Mouse (Mus musculus): ENCODE measurements around the gene Efhd1. TPM values are rescaled to one million over a fixed set of nuclear protein-coding genes. Genes with fewer than 3 reads are reported as not detected.

The Efhd1 gene
- total RNA-seq, 1 experiment, result 1.8 TPM

DNA sequence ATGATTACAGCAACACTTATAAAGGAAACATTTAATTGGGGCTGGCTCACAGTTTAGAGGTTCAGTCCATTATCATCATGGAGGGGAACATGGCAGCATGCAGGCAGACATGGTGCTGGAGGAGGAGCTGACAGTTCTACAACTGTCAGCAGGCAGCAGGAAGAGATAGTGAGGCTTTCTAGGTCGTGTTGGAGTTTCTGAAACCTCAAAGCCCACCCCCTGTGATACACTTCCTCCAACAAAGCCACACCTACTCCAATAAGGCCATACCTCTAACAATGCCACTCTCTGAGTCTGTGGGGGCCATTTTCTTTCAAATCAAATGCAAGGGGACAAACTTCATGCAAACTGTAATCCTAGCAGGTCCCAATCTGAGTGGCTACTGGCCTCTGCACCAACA is 56.9 kb downstream of the Efhd1 start:
- H3K36me3 ChIP-seq (ENCODE audit: control insufficient read depth, insufficient read depth, low read length, poor library complexity, severe bottlenecking), result no peaks in the 10 kb centered on the region
- no peak overlapping the region for H3K4me3 ChIP-seq (ENCODE audit: insufficient read depth in 1 of 2, low read depth in 1 of 2, low read length in 2 of 2, poor library complexity in 1 of 2, severe bottlenecking in 1 of 2)
- TF ChIP-seq MAFK (IDR thresholded peaks at IDR 0.05; ENCODE audit: insufficient read depth, low read depth, low read length), result no peak
- no peak for TF ChIP-seq ZNF384 (IDR thresholded peaks at IDR 0.05; ENCODE audit: low read depth, low read length)
- no peak for TF ChIP-seq ZC3H11A (IDR thresholded peaks at IDR 0.05; ENCODE audit: borderline replicate concordance, low read depth, low read length)
- TF ChIP-seq HCFC1 (IDR thresholded peaks at IDR 0.05; ENCODE audit: borderline replicate concordance, insufficient read depth, low read length), result no peak
- TF ChIP-seq CHD2 (IDR thresholded peaks at IDR 0.05; ENCODE audit: low read depth, low read length), result no peak
- DNase-seq (ENCODE audit: low read depth, low spot score), result no peak
- H3K9me3 ChIP-seq (ENCODE audit: control insufficient read depth, insufficient read depth, low read depth, low read length), result no peaks in the 10 kb centered on the region
- no peaks in the 10 kb centered on the region for H3K4me1 ChIP-seq (ENCODE audit: control insufficient read depth in 2 of 2, insufficient read depth in 2 of 2, low read length in 2 of 2, poor library complexity in 1 of 2)
- H3K9ac ChIP-seq (ENCODE audit: insufficient read depth, low read depth, low read length, poor library complexity, severe bottlenecking), result no peak overlapping the region
- in situ Hi-C loops (cut with MboI; ENCODE audit: low sequenced_read_pairs in 2 of 2, unreplicated experiment in 2 of 2), result no loop called here
- no peak overlapping the region for H3K27ac ChIP-seq (ENCODE audit: insufficient read depth, low read depth, low read length, poor library complexity, severe bottlenecking)

DNA sequence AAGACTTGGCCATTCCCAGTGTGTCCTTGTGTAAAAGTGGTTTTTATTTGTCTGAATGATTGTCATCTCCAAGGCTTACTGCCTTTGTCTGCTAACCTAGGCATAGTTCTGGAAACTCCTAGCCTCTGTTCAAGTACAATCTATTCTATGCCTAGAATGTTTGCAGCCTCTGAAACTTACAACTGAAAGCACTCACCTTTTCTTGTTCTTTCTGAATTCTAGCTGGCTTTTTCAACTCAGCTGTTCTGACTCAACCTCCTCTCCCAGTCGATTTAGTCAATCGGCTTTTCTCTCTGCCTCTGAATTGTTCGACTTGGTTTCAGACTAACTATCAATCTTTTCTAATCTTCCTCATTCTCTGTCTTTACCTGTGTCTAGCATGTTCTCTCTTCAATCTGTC is 58.6 kb downstream of the Efhd1 start:
- TF ChIP-seq HCFC1 (IDR thresholded peaks at IDR 0.05; ENCODE audit: borderline replicate concordance, insufficient read depth, low read length) (no peak), ZC3H11A (IDR thresholded peaks at IDR 0.05; ENCODE audit: borderline replicate concordance, low read depth, low read length) (no peak), CHD2 (IDR thresholded peaks at IDR 0.05; ENCODE audit: low read depth, low read length) (no peak), ZNF384 (IDR thresholded peaks at IDR 0.05; ENCODE audit: low read depth, low read length) (no peak), MAFK (IDR thresholded peaks at IDR 0.05; ENCODE audit: insufficient read depth, low read depth, low read length) (no peak)
- no peak for DNase-seq (ENCODE audit: low read depth, low spot score)
- no peak overlapping the region for H3K9ac ChIP-seq (ENCODE audit: insufficient read depth, low read depth, low read length, poor library complexity, severe bottlenecking)
- no peaks in the 10 kb centered on the region for H3K4me1 ChIP-seq (ENCODE audit: control insufficient read depth in 2 of 2, insufficient read depth in 2 of 2, low read length in 2 of 2, poor library complexity in 1 of 2)
- H3K27ac ChIP-seq (ENCODE audit: insufficient read depth, low read depth, low read length, poor library complexity, severe bottlenecking), result no peak overlapping the region
- H3K4me3 ChIP-seq (ENCODE audit: insufficient read depth in 1 of 2, low read depth in 1 of 2, low read length in 2 of 2, poor library complexity in 1 of 2, severe bottlenecking in 1 of 2), result no peak overlapping the region
- H3K36me3 ChIP-seq (ENCODE audit: control insufficient read depth, insufficient read depth, low read length, poor library complexity, severe bottlenecking), result no peaks in the 10 kb centered on the region
- in situ Hi-C loops (cut with MboI; ENCODE audit: low sequenced_read_pairs in 2 of 2, unreplicated experiment in 2 of 2), result no loop called here
- no peaks in the 10 kb centered on the region for H3K9me3 ChIP-seq (ENCODE audit: control insufficient read depth, insufficient read depth, low read depth, low read length)

DNA sequence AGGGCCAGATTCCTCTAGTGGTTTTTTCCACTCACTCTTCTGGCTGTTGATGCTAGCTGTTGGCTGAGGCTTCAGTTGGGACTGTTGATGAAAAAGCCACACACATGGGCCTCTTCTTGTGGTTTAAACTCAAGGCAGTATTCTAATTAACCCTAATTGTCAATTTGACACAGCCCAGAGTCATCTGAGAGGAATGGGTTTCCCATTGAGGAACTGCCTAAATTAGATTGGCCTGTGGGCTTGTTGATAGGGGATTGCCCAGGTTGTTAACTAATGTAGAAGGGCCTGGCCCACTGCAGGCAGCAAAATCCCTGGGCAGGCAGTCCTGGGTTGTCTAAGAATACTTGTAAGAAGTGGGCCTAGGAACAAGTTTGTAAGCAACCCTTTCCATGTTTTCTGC is 60.5 kb downstream of the Efhd1 start:
- no peak for DNase-seq (ENCODE audit: low read depth, low spot score)
- no peak for TF ChIP-seq HCFC1 (IDR thresholded peaks at IDR 0.05; ENCODE audit: borderline replicate concordance, insufficient read depth, low read length)
- TF ChIP-seq CHD2 (IDR thresholded peaks at IDR 0.05; ENCODE audit: low read depth, low read length), result no peak
- no peak for TF ChIP-seq ZC3H11A (IDR thresholded peaks at IDR 0.05; ENCODE audit: borderline replicate concordance, low read depth, low read length)
- TF ChIP-seq ZNF384 (IDR thresholded peaks at IDR 0.05; ENCODE audit: low read depth, low read length), result no peak
- no peak for TF ChIP-seq MAFK (IDR thresholded peaks at IDR 0.05; ENCODE audit: insufficient read depth, low read depth, low read length)
- Histone ChIP-seq H3K4me3 (ENCODE audit: insufficient read depth in 1 of 2, low read depth in 1 of 2, low read length in 2 of 2, poor library complexity in 1 of 2, severe bottlenecking in 1 of 2) (no peak overlapping the region), H3K9ac (ENCODE audit: insufficient read depth, low read depth, low read length, poor library complexity, severe bottlenecking) (no peak overlapping the region), H3K36me3 (ENCODE audit: control insufficient read depth, insufficient read depth, low read length, poor library complexity, severe bottlenecking) (no peaks in the 10 kb centered on the region), H3K9me3 (ENCODE audit: control insufficient read depth, insufficient read depth, low read depth, low read length) (no peaks in the 10 kb centered on the region), H3K4me1 (ENCODE audit: control insufficient read depth in 2 of 2, insufficient read depth in 2 of 2, low read length in 2 of 2, poor library complexity in 1 of 2) (peaks cover 2 to 3% of the 10 kb centered on the region in 2 experiments; a peak in 1 of 4 replicates), H3K27ac (ENCODE audit: insufficient read depth, low read depth, low read length, poor library complexity, severe bottlenecking) (no peak overlapping the region)
- in situ Hi-C loops (cut with MboI; ENCODE audit: low sequenced_read_pairs in 2 of 2, unreplicated experiment in 2 of 2), result no loop called here

DNA sequence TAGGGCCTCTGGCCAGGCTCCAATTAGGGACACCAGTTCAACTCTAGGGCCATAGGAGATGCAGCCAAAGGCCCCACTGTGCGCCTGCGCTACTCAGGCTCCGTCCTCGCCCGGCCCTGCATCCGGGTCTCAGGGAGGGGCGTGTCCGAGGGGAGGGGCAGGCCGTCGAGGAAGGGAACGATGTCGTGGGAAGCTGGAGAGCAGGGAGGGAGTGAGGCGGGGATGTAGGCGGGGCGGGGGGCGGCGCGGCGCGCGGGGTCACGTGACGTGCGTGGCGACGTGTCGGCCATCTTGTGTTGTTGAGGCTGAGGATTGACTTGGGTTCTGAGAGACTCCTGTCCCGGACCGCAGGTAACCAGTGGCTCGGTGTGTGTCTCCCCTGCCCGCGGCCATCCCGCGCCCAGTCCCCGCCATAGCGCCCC is 62.6 kb downstream of the Efhd1 start, which contains the start of gene Gigyf2:
Gigyf2 (plus strand) TSS at position 257 of the 422 bp plus-strand sequence.
- Histone ChIP-seq H3K4me1 (ENCODE audit: control insufficient read depth in 2 of 2, insufficient read depth in 2 of 2, low read length in 2 of 2, poor library complexity in 1 of 2) (peaks cover 3 to 6% of the 10 kb centered on the region in 2 experiments; a peak in 3 of 4 replicates), H3K36me3 (ENCODE audit: control insufficient read depth, insufficient read depth, low read length, poor library complexity, severe bottlenecking) (peaks cover 1% of the 10 kb centered on the region; the same call in 1 of the 2 replicates), H3K27ac (ENCODE audit: insufficient read depth, low read depth, low read length, poor library complexity, severe bottlenecking) (peak within 1 kb of the TSS; percentile 86), H3K9ac (ENCODE audit: insufficient read depth, low read depth, low read length, poor library complexity, severe bottlenecking) (peak within 1 kb of the TSS; percentile 97), H3K4me3 (ENCODE audit: insufficient read depth in 1 of 2, low read depth in 1 of 2, low read length in 2 of 2, poor library complexity in 1 of 2, severe bottlenecking in 1 of 2) (peak within 1 kb of the TSS; percentile 93 to 96), H3K9me3 (ENCODE audit: control insufficient read depth, insufficient read depth, low read depth, low read length) (no peaks in the 10 kb centered on the region)
- in situ Hi-C loops (cut with MboI; ENCODE audit: low sequenced_read_pairs in 2 of 2, unreplicated experiment in 2 of 2), result no loop called here
- no peak for TF ChIP-seq MAFK (IDR thresholded peaks at IDR 0.05; ENCODE audit: insufficient read depth, low read depth, low read length)
- TF ChIP-seq ZC3H11A (IDR thresholded peaks at IDR 0.05; ENCODE audit: borderline replicate concordance, low read depth, low read length), result no peak
- TF ChIP-seq ZNF384 (IDR thresholded peaks at IDR 0.05; ENCODE audit: low read depth, low read length), result no peak
- no peak for TF ChIP-seq CHD2 (IDR thresholded peaks at IDR 0.05; ENCODE audit: low read depth, low read length)
- TF ChIP-seq HCFC1 (IDR thresholded peaks at IDR 0.05; ENCODE audit: borderline replicate concordance, insufficient read depth, low read length), result 0 out of 2 replicates have a peak, but pooled peaks have one; percentile 20
- DNase-seq (ENCODE audit: low read depth, low spot score), result peak; percentile 96
